In genomic region chr15:99723515-99724291, GRCm38 (mm10) we compare ENCODE assay signal across 8 mouse cellular contexts. TPM values are rescaled to one million over a fixed set of nuclear protein-coding genes. Genes with fewer than 3 reads are reported as not detected.
DNase-seq lines count a peak whose midpoint lies in the region; ATAC-seq and TF ChIP-seq lines count a peak whose summit lies in the region.

No protein-coding gene starts in this region.

- no peaks in the 10 kb centered on the region for H3K9me3 ChIP-seq in hindbrain, embryonic 16.5 days (ENCODE audit: control insufficient read depth, low read length)
- H3K9me3 ChIP-seq in limb, embryonic 11.5 days (ENCODE audit: control insufficient read depth, low read length), result no peaks in the 10 kb centered on the region
- no peaks in the 10 kb centered on the region; the same call in 1 of the 2 replicates for H3K9me3 ChIP-seq in midbrain, embryonic 10.5 days (replicated peaks)

- DNase-seq in embryo, embryonic 10 days (ENCODE audit: low spot score), result peak; percentile 48
- no peak for DNase-seq in embryo, embryonic 11 days
- DNase-seq in cerebellum, adult 2 months, result peak; percentile 62 to 69
- peak; percentile 82 for DNase-seq in gastrocnemius, postnatal 14 days
- no peak for DNase-seq in limb, embryonic 11.5 days (ENCODE audit: low spot score)
- peak; percentile 49 for DNase-seq in midbrain, embryonic 10.5 days (ENCODE audit: low spot score)
- peak; percentile 72 for DNase-seq in testis, postnatal 10 days (ENCODE audit: low spot score)

- H3K4me1 ChIP-seq in cerebellum, adult 2 months (ENCODE audit: control insufficient read depth, insufficient read depth, low read length), result peaks cover 30% of the 10 kb centered on the region
- peaks cover 25% of the 10 kb centered on the region for H3K4me1 ChIP-seq in hindbrain, embryonic 16.5 days (ENCODE audit: control insufficient read depth, insufficient read depth, low read depth, low read length)
- H3K4me1 ChIP-seq in limb, embryonic 11.5 days (ENCODE audit: control insufficient read depth, insufficient read depth, low read length), result peaks cover 19% of the 10 kb centered on the region; the same call in 1 of the 2 replicates
- H3K4me1 ChIP-seq in midbrain, embryonic 10.5 days, result peaks cover 55% of the 10 kb centered on the region

- H3K4me2 ChIP-seq in hindbrain, embryonic 16.5 days (ENCODE audit: low read length), result peak overlapping the region; percentile 64
- no peak overlapping the region for H3K4me2 ChIP-seq in limb, embryonic 11.5 days (ENCODE audit: low read depth, severe bottlenecking)

- intact Hi-C loops in gastrocnemius, postnatal 14 days (cut with DNase I; ENCODE audit: low total_unique reads), result loop anchor here (10.0 kb wide), 1 partner anchor 181 kb away; no protein-coding TSS in a partner anchor

- peak overlapping the region; percentile 91 for H3K27ac ChIP-seq in cerebellum, adult 2 months (ENCODE audit: insufficient read depth, low read length)
- peak overlapping the region; percentile 81 for H3K27ac ChIP-seq in hindbrain, embryonic 16.5 days (ENCODE audit: low read depth, low read length)
- H3K27ac ChIP-seq in limb, embryonic 11.5 days (replicated peaks; ENCODE audit: low read depth, low read length), result peak overlapping the region; percentile 45; the same call in 1 of the 2 replicates
- H3K27ac ChIP-seq in midbrain, embryonic 10.5 days (replicated peaks), result peak overlapping the region; percentile 93

- H3K27me3 ChIP-seq in cerebellum, adult 2 months (ENCODE audit: control insufficient read depth, insufficient read depth, low read length), result no peaks in the 10 kb centered on the region
- H3K27me3 ChIP-seq in hindbrain, embryonic 16.5 days (replicated peaks; ENCODE audit: control insufficient read depth, insufficient read depth, low read length), result no peaks in the 10 kb centered on the region
- no peaks in the 10 kb centered on the region for H3K27me3 ChIP-seq in limb, embryonic 11.5 days (ENCODE audit: control insufficient read depth, insufficient read depth, low read length)
- H3K27me3 ChIP-seq in midbrain, embryonic 10.5 days (ENCODE audit: low read depth, poor library complexity, severe bottlenecking), result no peaks in the 10 kb centered on the region

- WGBS in cerebellum, adult 2 months, result 18% methylated on average over 11 of the region's 11 CpGs
- 14% methylated on average over 11 of the region's 11 CpGs for WGBS in hindbrain, embryonic 16.5 days
- WGBS in limb, embryonic 11.5 days, result 36% methylated on average over 11 of the region's 11 CpGs
- 10% methylated on average over 11 of the region's 11 CpGs for WGBS in midbrain, embryonic 10.5 days

- no peak for TF ChIP-seq POLR2A in cerebellum, adult 2 months (IDR thresholded peaks at IDR 0.05; ENCODE audit: borderline replicate concordance, insufficient read depth, low read length)

- no peak for ATAC-seq in hindbrain, embryonic 16.5 days
- ATAC-seq in limb, embryonic 11.5 days (ENCODE audit: insufficient number of reproducible peaks, low FRiP score, low TSS enrichment, low read depth), result no peak

- no peak for TF ChIP-seq CTCF in cerebellum, adult 2 months (IDR thresholded peaks at IDR 0.05; ENCODE audit: borderline replicate concordance, insufficient read depth, low read depth, low read length)

- H3K4me3 ChIP-seq in cerebellum, adult 2 months (replicated peaks; ENCODE audit: insufficient read depth, low read depth, low read length), result no peak overlapping the region
- no peak overlapping the region for H3K4me3 ChIP-seq in hindbrain, embryonic 16.5 days (ENCODE audit: low read length)
- H3K4me3 ChIP-seq in limb, embryonic 11.5 days (ENCODE audit: low read depth, low read length), result no peak overlapping the region
- H3K4me3 ChIP-seq in midbrain, embryonic 10.5 days, result peak overlapping the region; percentile 98

- peaks cover 9% of the 10 kb centered on the region; the same call in 1 of the 2 replicates for H3K36me3 ChIP-seq in hindbrain, embryonic 16.5 days (ENCODE audit: control insufficient read depth, insufficient read depth, low read length)
- peaks cover 5% of the 10 kb centered on the region for H3K36me3 ChIP-seq in limb, embryonic 11.5 days (ENCODE audit: control insufficient read depth, insufficient read depth, low read length)
- H3K36me3 ChIP-seq in midbrain, embryonic 10.5 days, result peaks cover 61% of the 10 kb centered on the region

- peak overlapping the region; percentile 54; the same call in 1 of the 2 replicates for H3K9ac ChIP-seq in hindbrain, embryonic 16.5 days (ENCODE audit: low read depth, low read length)
- H3K9ac ChIP-seq in limb, embryonic 11.5 days (ENCODE audit: low read length), result peak overlapping the region; percentile 37

RNA-seq across cellular contexts. Expression of gene Cox14, which starts 1.7 kb away (rescaled TPM):
- polyA plus RNA-seq in cerebellum, adult 2 months (2012; rRNA removed), result 351 and 364 TPM in 2 replicates
- 100 to 1,000 TPM; 182 TPM for total RNA-seq in gastrocnemius, postnatal 14 days (2021)
- polyA plus RNA-seq in hindbrain, embryonic 16.5 days (2015; fragmentation: Nextera tagmentation; extraction: Ambion mirVana), result 175 and 191 TPM in 2 replicates
- polyA plus RNA-seq in limb, embryonic 11.5 days (2014; fragmentation: Nextera tagmentation; extraction: Ambion mirVana), result 118 and 123 TPM in 2 replicates
- polyA plus RNA-seq in midbrain, embryonic 10.5 days (2016; fragmentation: Nextera tagmentation; extraction: Ambion mirVana), result 157 and 159 TPM in 2 replicates

RNA-seq across cellular contexts. Expression of gene Gpd1, which starts 6.4 kb away (rescaled TPM):
- 130 and 143 TPM in 2 replicates for polyA plus RNA-seq in cerebellum, adult 2 months (2012; rRNA removed)
- 100 to 1,000 TPM; 487 to 557 TPM for total RNA-seq in gastrocnemius, postnatal 14 days (2021)
- 3.1 and 4.6 TPM in 2 replicates for polyA plus RNA-seq in hindbrain, embryonic 16.5 days (2015; fragmentation: Nextera tagmentation; extraction: Ambion mirVana)
- polyA plus RNA-seq in limb, embryonic 11.5 days (2014; fragmentation: Nextera tagmentation; extraction: Ambion mirVana), result 0.07 and 0.27 TPM in 2 replicates
- polyA plus RNA-seq in midbrain, embryonic 10.5 days (2016; fragmentation: Nextera tagmentation; extraction: Ambion mirVana), result 0.40 and 0.62 TPM in 2 replicates

RNA-seq across cellular contexts. Expression of gene Gm17349, which starts 18.4 kb away (rescaled TPM):
- not detected in 2 replicates for polyA plus RNA-seq in cerebellum, adult 2 months (2012; rRNA removed)
- 1 to 10 TPM; 1.7 to 1.9 TPM for total RNA-seq in gastrocnemius, postnatal 14 days (2021)
- polyA plus RNA-seq in hindbrain, embryonic 16.5 days (2015; fragmentation: Nextera tagmentation; extraction: Ambion mirVana), result not detected in 2 replicates
- polyA plus RNA-seq in limb, embryonic 11.5 days (2014; fragmentation: Nextera tagmentation; extraction: Ambion mirVana), result not detected in 2 replicates
- not detected in 2 replicates for polyA plus RNA-seq in midbrain, embryonic 10.5 days (2016; fragmentation: Nextera tagmentation; extraction: Ambion mirVana)

RNA-seq across cellular contexts. Expression of gene Smarcd1, which starts 21.8 kb away (rescaled TPM):
- polyA plus RNA-seq in cerebellum, adult 2 months (2012; rRNA removed), result 82.3 and 87.1 TPM in 2 replicates
- 10 to 100 TPM in 1 of 2 experiments, 1 to 10 TPM in 1; 9.4 to 11.5 TPM for total RNA-seq in gastrocnemius, postnatal 14 days (2021)
- polyA plus RNA-seq in hindbrain, embryonic 16.5 days (2015; fragmentation: Nextera tagmentation; extraction: Ambion mirVana), result 71.7 and 86.2 TPM in 2 replicates
- polyA plus RNA-seq in limb, embryonic 11.5 days (2014; fragmentation: Nextera tagmentation; extraction: Ambion mirVana), result 80.6 and 83.8 TPM in 2 replicates
- 98.1 and 112 TPM in 2 replicates for polyA plus RNA-seq in midbrain, embryonic 10.5 days (2016; fragmentation: Nextera tagmentation; extraction: Ambion mirVana)

RNA-seq across cellular contexts. Expression of gene Cers5, which starts 49.0 kb away (rescaled TPM):
- polyA plus RNA-seq in cerebellum, adult 2 months (2012; rRNA removed), result 40.2 and 45.5 TPM in 2 replicates
- total RNA-seq in gastrocnemius, postnatal 14 days (2021), result 10 to 100 TPM; 10.4 to 10.6 TPM
- polyA plus RNA-seq in hindbrain, embryonic 16.5 days (2015; fragmentation: Nextera tagmentation; extraction: Ambion mirVana), result 91.9 and 95.2 TPM in 2 replicates
- 70.9 and 75.3 TPM in 2 replicates for polyA plus RNA-seq in limb, embryonic 11.5 days (2014; fragmentation: Nextera tagmentation; extraction: Ambion mirVana)
- 58.4 and 63.5 TPM in 2 replicates for polyA plus RNA-seq in midbrain, embryonic 10.5 days (2016; fragmentation: Nextera tagmentation; extraction: Ambion mirVana)

Comparison
In these comparisons a context has a peak if more than half of its experiments do, and no peak if none do; other contexts are left out.
1. DNase-seq: peak in embryo, embryonic 10 days (single experiment), cerebellum, adult 2 months (2 of 2), gastrocnemius, postnatal 14 days (single experiment), midbrain, embryonic 10.5 days (single experiment) and testis, postnatal 10 days (single experiment); none in embryo, embryonic 11 days (single experiment) and limb, embryonic 11.5 days (single experiment).
2. RNA of gene Gpd1, which starts 6.4 kb away (polyA plus RNA-seq): 130 to 143 TPM in cerebellum, adult 2 months; 3.1 to 4.6 TPM in hindbrain, embryonic 16.5 days, 0.40 to 0.62 TPM in midbrain, embryonic 10.5 days and 0.07 to 0.27 TPM in limb, embryonic 11.5 days; every median in the first group is over 10 times any median in the second.
3. Peak in every context shown above with its lines, with median percentiles within 50 percentile points of each other: H3K27ac ChIP-seq.